Mouse (Mus musculus) c-Kit-positive CD71-positive TER-119-negative erythroid progenitor cells, embryonic 14.5 days (primary cell): Measurements from ENCODE around the gene Mapkapk5.
A peak's percentile ranks its signal among the peaks of the same experiment; 100 is the strongest.

Source experiments
- DNase-seq: peaks from one replicate; pipeline ENCODE4 v3.0.0-alpha.2; 2013; ENCODE audit warnings: low read depth

The Mapkapk5 gene

GRCm38 (mm10) chr5:121493305-121493704, 52.4 kb downstream of the Mapkapk5 start:
- DNase-seq, result no peak

DNA sequence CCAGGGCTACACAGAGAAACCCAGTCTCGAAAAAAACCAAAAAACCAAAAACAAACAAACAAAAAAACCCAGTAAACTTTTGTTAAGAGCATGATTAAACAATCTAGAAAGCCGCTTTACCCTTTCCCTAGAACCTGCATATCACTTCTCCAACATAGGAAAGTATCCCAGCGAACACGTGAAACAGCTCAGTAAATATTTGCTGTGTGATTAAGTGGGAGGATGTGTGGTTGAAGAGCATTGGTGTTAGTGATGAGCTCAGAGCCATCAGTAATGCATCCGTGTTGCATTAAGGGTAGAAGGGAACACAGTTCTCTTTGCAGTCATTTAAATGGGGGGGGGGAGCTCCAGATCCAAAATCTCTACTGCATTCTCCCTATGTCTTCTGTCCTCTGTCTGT, 60.9 kb downstream of the Mapkapk5 start:
- no peak for DNase-seq

- DNase-seq, result peak; percentile 79
Observed at GRCm38 (mm10) chr5:121477680-121478079, 68.0 kb downstream of the Mapkapk5 start.

- peak; percentile 62 for DNase-seq
Observed at GRCm38 (mm10) chr5:121476040-121476439, 69.7 kb downstream of the Mapkapk5 start.
